Mouse (Mus musculus): Measurements from ENCODE around the gene Tyk2.

- TF ChIP-seq CTCF (IDR thresholded peaks at IDR 0.05; ENCODE audit: low read depth) (no peak), EP300 (IDR thresholded peaks at IDR 0.05; ENCODE audit: low read depth) (no peak)
These were observed 23.7 kb upstream of the Tyk2 start for GRCm38 (mm10) chr9:21154787-21155186.

All from liver, postnatal 0 days (tissue).